Mouse (Mus musculus) cerebellum, adult 2 months (tissue): Measurements from ENCODE around the gene Herc4.

Source experiments
- CTCF ChIP-seq: fragments of 200-500 bp; IDR thresholded peaks from 2 replicates; pipeline ENCODE4 v1.5.1; 2011; ENCODE audit warnings: low read depth, mild to moderate bottlenecking, control low read depth, low read length, moderate library complexity, borderline replicate concordance; ENCODE audit not compliant: insufficient read depth
- POLR2A ChIP-seq: fragments of 200-500 bp; IDR thresholded peaks from 2 replicates; pipeline ENCODE4 v1.6.1; 2011; ENCODE audit warnings: low read length, control low read depth, borderline replicate concordance; ENCODE audit not compliant: insufficient read depth

GRCm38 (mm10) chr10:63272401-63272800 lies 28.8 kb downstream of the Herc4 start:
- no peak for TF ChIP-seq CTCF
- TF ChIP-seq POLR2A: no peak
